Mouse (Mus musculus) brain, embryonic 14.5 days (tissue): ENCODE data around the gene Mrps17.

Experiments used
- CTCF ChIP-seq: fragments of 200-500 bp; IDR thresholded peaks from 2 replicates; pipeline ENCODE4 v1.5.1; 2012; ENCODE audit warnings: inconsistent platforms, mild to moderate bottlenecking, moderate library complexity, borderline replicate concordance; ENCODE audit not compliant: insufficient read depth, insufficient read length; ENCODE audit errors: extremely low read depth
- POLR2A ChIP-seq: fragments of 200-500 bp; IDR thresholded peaks from 2 replicates; pipeline ENCODE4 v1.6.1; 2012; ENCODE audit warnings: mild to moderate bottlenecking, inconsistent platforms, borderline replicate concordance; ENCODE audit not compliant: poor library complexity, insufficient read depth, insufficient read length, severe bottlenecking; ENCODE audit errors: extremely low read depth

GRCm38 (mm10) chr5:129724268-129724667, 9.0 kb downstream of the Mrps17 start:
- TF ChIP-seq CTCF (no peak), POLR2A (no peak)
